Mouse (Mus musculus) NIH3T3 (cell line): ENCODE measurements at regions not wholly inside any gene's neighbourhood (a gene's known extent, or its start where the extent isn't known, plus 50 kb on each side); places are given as distances from the start of the nearest gene placed in this dataset.
A peak's percentile ranks its signal among the peaks of the same experiment; 100 is the strongest.

Experiments
- DNase-seq: peaks from one replicate; pipeline ENCODE4 v3.0.0-alpha.2; 2012; ENCODE audit warnings: low read depth

GRCm38 (mm10) chr12:8844748-8845147, 73.6 kb downstream of the Sdc1 start:
- no peak for DNase-seq

DNA sequence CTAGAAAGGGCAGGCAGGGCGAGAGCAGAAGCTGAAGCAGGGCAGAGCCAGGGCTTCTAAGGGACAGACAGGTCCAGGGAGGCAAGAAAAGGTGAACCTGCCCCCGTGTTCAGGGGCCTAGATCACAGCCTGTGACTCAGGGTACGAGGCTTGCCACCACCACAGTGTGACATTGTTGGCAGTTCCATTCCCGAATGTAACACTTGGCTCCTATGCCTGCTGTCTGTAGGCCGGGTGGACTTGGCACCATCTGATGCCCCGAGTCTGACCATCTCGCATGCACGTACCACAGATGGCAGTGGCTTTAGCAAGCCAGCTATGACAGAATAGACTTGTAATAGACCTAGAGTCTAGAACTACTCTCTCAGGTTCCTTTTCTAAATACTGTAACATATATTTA, 74.3 kb downstream of the Sdc1 start:
- no peak for DNase-seq

DNA sequence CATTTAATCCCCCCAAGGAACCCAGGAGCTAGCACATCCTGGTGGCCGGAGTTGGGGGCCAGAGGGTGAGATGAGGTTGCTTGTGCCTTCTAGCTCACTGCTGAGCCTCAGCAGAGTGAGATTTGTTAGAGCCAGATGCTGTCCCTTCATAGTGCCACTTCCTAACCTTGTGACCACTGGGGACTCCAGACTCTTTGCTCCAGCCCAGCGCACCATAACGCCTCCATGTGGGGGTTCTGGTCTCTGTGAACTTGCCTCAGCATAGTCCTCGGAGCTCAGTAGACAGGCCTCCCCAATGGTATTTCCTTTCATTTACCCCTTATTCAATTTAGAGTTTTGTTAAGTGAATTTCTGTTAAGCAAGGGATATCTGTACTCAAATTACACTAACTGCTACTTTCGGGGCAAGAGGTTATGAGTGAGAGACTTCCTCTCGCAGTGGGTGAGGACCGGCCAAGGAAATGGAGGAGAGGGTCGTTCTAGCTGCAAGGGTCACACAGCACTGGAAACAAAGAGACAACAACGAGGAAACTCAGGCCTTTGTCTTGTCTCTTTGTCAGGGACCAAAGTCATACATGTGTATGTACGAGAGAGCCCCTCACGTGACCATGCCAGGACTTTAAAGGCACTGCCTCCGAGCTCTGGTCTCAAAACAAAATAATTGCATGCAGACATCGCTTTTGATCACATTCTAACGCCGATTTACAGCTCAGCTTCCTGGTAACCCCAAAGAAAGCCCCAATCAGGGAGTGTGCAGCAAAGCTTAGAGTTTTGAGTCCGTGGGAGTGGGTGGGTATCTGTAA, 74.8 kb upstream of the Laptm4a start:
- no peak for DNase-seq

DNA sequence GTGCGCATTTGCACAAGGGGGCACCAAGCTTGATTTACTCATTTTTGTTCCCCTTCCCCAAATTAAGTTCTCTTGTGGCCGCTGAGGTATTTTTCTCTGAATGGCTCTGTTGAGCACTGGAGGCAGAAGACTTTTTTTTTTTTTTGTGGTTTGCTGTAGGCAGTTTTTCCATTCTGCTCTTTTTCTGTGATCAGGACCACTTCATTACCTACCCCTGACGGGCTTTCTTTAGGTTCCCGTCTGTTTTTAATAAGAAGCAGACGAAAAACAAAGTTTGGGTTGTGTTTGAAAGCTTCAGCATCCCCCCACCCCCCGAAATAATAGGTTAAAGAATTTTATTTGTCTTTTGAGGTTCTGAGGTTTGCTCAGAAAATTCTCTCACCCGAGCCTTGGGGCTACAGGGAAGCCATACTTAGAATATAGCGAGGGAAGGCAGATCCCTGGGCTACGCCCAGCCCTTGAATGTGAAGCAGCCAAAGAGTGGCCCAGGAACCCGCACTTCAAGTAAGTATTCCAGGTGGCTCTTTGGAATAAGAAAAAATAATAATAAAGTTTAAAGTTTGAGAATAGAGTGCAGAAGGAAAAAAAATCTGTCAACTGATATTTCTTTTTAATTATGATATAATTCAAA, 74.1 kb upstream of the Laptm4a start:
- no peak for DNase-seq

GRCm38 (mm10) chr12:8847858-8848383, 73.5 kb upstream of the Laptm4a start:
- no peak for DNase-seq

DNA sequence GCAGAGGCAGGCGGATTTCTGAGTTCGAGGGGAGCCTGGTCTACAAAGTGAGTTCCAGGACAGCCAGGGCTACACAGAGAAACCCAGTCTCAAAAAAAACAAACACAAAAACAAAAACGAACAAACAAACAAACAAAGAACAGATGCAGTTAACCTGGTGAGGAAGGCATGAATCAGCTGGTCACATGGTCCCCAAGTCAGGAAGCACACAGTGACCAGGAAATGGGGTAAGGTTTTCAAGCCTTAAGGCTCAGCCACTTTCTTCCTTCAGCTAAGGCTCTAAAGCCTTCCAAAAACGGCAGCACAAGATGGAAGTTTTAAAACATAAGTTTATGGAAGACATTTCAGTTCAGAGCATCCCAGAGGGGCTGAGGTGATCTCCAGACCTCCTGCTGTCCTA, 67.6 kb upstream of the Laptm4a start:
- DNase-seq, result no peak

DNA sequence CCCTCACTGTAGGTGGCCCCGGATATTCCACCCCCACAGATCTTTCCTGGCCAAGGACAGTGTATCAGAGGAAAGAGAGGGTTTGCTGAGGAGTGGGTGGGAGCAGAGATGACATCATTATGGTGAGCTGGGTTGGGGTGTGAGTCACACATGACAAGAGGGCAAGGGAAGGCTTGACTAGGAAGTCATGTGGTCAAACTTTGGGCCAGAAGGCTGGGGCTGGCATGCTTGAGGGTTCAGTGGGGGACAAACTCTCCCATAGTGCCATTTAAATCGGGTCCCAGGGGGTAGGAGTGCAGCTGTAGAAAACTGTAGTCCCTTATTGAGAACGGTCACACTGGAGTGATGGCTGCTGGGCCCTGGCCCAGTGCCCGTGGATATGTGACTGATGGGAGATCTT, 67.1 kb upstream of the Laptm4a start:
- peak; percentile 64 for DNase-seq

DNA sequence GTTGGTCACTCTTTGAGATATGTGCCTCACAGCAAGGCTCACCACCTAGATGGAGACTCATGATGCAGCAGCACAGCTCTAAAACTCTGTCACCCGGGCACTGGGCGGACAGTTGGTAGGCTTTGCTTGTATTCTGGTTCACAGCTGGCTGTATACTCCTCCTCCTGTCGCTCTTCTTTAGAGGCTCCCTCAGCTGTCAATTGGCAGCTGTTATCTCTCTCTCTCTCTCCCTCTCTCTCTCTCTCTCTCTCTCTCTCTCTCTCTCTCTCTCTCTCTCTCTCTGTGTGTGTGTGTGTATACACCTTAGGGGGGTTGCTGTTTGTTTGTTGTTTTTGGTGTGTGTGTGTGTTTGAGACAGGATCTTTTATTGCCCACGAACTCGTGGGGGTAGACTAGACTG, 66.3 kb upstream of the Laptm4a start:
- no peak for DNase-seq

GRCm38 (mm10) chr12:8856051-8856543, 65.4 kb upstream of the Laptm4a start:
- peak; percentile 35 for DNase-seq

DNA sequence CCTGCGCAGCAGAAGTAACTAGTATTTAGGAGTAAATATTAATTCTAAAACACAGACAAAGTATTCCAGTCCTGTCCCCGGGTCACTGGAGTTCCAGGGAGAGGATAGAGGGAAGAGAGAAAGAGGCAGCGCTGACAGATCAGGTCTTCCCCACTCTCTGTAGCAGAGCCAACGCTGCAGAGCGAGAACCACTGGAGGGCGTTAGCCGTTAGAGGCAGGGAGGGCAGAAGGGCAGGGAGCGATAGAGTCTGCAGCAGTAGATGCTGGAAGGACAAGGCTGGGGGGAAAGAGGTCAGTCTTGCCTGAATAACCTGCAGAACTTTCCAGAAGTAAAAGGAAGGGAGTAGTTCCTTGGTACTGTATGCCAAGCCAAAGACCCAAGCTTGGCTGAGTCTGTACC, 64.2 kb upstream of the Laptm4a start:
- DNase-seq, result no peak

DNA sequence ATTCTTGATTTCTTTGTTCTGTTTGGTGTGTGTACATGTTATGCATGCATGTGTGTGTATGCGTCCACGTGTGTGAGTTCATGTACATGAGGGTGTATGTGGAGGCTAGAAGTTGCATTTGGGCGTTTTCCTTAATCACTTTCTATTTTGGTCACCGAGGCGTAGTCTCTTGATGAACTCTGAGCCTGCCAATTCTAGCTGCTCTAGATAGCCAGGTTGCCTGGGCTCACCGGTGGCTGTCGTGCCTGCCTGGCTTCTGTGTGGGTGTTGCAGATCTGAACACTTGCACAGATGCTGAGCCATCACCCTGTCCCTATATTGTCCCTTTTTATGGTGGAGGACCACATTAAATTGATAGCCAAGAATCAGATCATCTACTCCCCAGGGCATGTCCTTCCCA, 62.7 kb upstream of the Laptm4a start:
- DNase-seq, result no peak

- DNase-seq, result peak; percentile 33
Measured at GRCm38 (mm10) chr12:8859588-8859987, 61.9 kb upstream of the Laptm4a start.

DNA sequence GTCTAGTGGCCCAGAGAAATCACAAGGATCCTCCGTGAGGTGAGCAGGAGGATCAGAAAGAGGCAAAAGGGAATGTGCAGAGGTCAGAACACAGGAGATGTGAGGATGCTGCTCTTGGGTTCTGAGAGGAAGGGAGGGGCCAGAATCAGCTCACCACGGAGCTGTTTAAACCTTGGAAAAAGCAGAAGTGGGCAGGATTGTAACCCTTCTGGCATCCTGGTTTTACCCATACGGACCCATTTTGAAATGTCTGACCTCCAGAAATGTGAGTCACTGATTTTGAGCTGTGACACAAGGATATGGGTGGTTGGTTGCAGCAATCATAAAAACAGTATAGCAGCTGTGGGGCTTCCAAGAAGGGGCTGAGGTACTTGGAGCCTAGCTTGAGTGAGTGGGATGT, 56.6 kb upstream of the Laptm4a start:
- DNase-seq, result peak; percentile 54

- DNase-seq, result no peak
Measured at GRCm38 (mm10) chr12:8865250-8865649, 56.2 kb upstream of the Laptm4a start.

DNA sequence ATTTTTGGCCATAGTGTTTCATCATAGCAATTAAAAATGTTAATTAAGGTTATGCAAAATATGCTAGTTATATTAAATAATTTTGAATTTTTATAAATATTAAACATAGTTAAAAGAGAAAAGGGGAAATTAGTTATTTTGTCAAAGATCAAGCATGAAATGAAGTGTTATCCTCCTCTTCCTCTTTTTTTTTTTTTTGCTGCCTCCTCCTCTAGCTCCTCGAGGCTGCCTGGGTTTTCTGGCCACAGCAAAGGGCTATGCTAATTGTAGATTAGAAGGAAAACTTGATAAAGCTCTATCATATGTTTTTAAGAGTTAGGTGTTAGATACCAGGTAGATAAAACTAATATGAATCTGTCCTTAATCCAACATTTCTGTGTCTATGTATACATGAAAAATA, 54.4 kb upstream of the Laptm4a start:
- no peak for DNase-seq

GRCm38 (mm10) chr12:8868690-8869089, 52.8 kb upstream of the Laptm4a start:
- DNase-seq, result no peak

- DNase-seq, result no peak
Measured at GRCm38 (mm10) chr12:8869190-8869589, 52.3 kb upstream of the Laptm4a start.
